Mouse (Mus musculus) liver, embryonic 14.5 days (tissue): Measurements from ENCODE around the gene Rufy4. TPM values are rescaled to one million over a fixed set of nuclear protein-coding genes. Genes with fewer than 3 reads are reported as not detected.

Experiments used
- ATAC-seq: fragments of 200-750 bp; cut with Nextera tagmentation; 2 replicates; pipeline ENCODE4 v1.8.0; 2017; ENCODE audit warnings: moderate number of reproducible peaks, mild to moderate bottlenecking, moderate library complexity; ENCODE audit not compliant: insufficient read depth
- DNase-seq, 3 experiments: peaks; one replicate each; pipeline ENCODE4 v3.0.0-alpha.2; 2012 to 2013; ENCODE audit warnings: low read depth in 3 of 3, low spot score in 3 of 3
- H3K27ac ChIP-seq: fragments of 300-500 bp; sonication (generic); 2 replicates; pipeline ENCODE4 v1.5.1; 2014; ENCODE audit warnings: moderate library complexity, mild to moderate bottlenecking, control low read depth, inconsistent platforms
- H3K27me3 ChIP-seq: fragments of 300-500 bp; sonication (generic); 2 replicates; pipeline ENCODE4 v1.6.1; 2014; ENCODE audit warnings: mild to moderate bottlenecking, low read length, moderate library complexity; ENCODE audit not compliant: control insufficient read depth, insufficient read depth
- H3K36me3 ChIP-seq: fragments of 300-500 bp; sonication (generic); replicated peaks from 2 replicates; pipeline ENCODE4 v1.6.1; 2014; ENCODE audit warnings: low read depth; ENCODE audit not compliant: control insufficient read depth, insufficient read depth
- H3K4me1 ChIP-seq, 2 experiments: fragments of 200-500 bp in 1 of 2; fragments of 300-500 bp in 1 of 2; sonication (generic) in 1 of 2; replicated peaks; 2 replicates each; pipeline ENCODE4 v1.6.1; 2012 to 2014; ENCODE audit warnings: antibody characterized with exemption in 1 of 2, inconsistent platforms in 1 of 2, low read length in 1 of 2; ENCODE audit not compliant: control insufficient read depth in 2 of 2, insufficient read depth in 2 of 2
- H3K4me2 ChIP-seq: fragments of 300-500 bp; sonication (generic); 2 replicates; pipeline ENCODE4 v1.6.1; 2014; ENCODE audit warnings: low read depth, mild to moderate bottlenecking, control low read depth, moderate library complexity
- H3K4me3 ChIP-seq, 2 experiments: fragments of 200-500 bp in 1 of 2; fragments of 300-500 bp in 1 of 2; sonication (generic) in 1 of 2; 2 replicates each; pipeline ENCODE4 v1.5.1; 2012 to 2014; ENCODE audit warnings: low read depth in 2 of 2, low read length in 2 of 2, mild to moderate bottlenecking in 2 of 2, control low read depth in 1 of 2, inconsistent platforms in 1 of 2, moderate library complexity in 1 of 2; ENCODE audit not compliant: insufficient read depth in 1 of 2
- H3K9ac ChIP-seq: fragments of 300-500 bp; sonication (generic); replicated peaks from 2 replicates; pipeline ENCODE4 v1.6.1; 2014; ENCODE audit warnings: mild to moderate bottlenecking, control low read depth, moderate library complexity
- H3K9me3 ChIP-seq: fragments of 300-500 bp; sonication (generic); 2 replicates; pipeline ENCODE4 v1.6.1; 2016; ENCODE audit warnings: low read length, mixed read lengths; ENCODE audit not compliant: control insufficient read depth
- CTCF ChIP-seq: IDR thresholded peaks from 2 replicates; pipeline ENCODE4 v1.5.1; 2016; ENCODE audit warnings: antibody characterized with exemption, low read depth, control low read depth
- EP300 ChIP-seq: IDR thresholded peaks from 2 replicates; pipeline ENCODE4 v1.6.1; 2016; ENCODE audit warnings: antibody characterized with exemption, low read depth
- WGBS: fragments of 180-500 bp; shearing (Covaris S2); extraction: QIAGEN DNeasy Blood & Tissue Kit; methylation state at CpG from one replicate; pipeline ENCODE4 v1.1.7; 2014; ENCODE audit not compliant: insufficient replicate concordance; 5-methylcytosine and 5-hydroxymethylcytosine counted together
- polyA plus RNA-seq, 2 experiments: library from polyadenylated mRNA; depleted of rRNA in 1 of 2; stranded (reverse) in 1 of 2; unstranded in 1 of 2; fragments of >200 nt; fragmentation: Nextera tagmentation in 1 of 2; extraction: Ambion mirVana in 1 of 2; gene quantifications; 2 replicates each; pipeline versions ENCODE4 v1.2.1 to v1.2.3; 2012 to 2014

Rufy4 gene
- 0.02 and 0.09 TPM in 2 replicates for polyA plus RNA-seq (2012; rRNA removed)
- 0.04 TPM in 1 of 2 replicates, not detected in the other for polyA plus RNA-seq (2014; fragmentation: Nextera tagmentation; extraction: Ambion mirVana)

DNA sequence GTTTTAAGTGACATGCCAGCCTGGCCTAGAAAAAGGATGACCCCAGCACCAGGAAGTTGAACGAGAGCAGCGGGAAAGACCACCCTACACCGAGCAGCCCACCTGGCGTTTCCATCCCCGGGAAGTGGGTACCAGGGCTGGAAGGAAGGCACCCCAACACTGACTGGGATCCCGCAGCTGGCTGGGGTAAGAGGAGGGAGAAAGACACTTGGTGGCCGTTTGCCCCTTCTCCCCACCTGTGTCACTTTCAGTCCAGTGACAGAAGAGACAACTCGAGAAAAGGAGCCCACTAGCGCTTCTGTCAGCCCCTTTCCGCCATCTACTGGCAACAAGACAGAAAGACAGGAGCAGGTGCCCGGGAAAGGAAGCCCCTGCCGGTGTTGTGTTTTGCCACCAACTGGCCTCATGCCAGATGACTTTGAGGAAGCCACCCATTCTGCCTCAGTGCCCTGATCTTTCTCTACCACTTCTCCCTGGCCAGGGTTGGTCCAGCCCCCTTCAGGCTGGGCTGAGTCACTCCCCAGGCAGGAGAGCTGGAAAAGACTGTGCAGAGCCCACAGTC is at the start of gene Rufy4:
Gene Rufy4 (plus strand): TSS at position 551 of the 562 bp plus-strand sequence.
- Histone ChIP-seq H3K27me3 (peaks cover 27% of the 10 kb centered on the region), H3K27ac (no peak within 1 kb of the TSS), H3K4me3 (peak within 1 kb of the TSS; percentile 16 to 49)

DNA sequence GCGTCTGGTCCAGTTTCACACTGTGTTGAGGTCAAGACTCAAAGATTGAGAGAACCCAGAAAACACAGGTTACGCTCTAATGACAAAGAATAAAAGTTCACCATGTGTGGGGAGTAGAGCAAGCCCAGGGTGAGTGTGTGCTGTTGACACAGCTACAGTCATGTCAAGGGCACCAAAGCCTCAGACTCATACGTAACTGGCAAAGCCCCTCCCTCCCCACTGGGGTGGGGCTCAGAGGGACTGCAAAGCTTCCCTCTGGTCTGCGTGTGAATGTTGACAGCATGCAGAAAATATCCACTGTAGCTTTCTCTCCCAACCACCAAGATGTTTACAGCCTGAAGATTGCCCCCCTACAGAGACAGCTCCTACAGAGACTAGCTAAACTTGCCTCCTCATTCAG is 49.1 kb upstream of the Rufy4 start:
- H3K27me3 ChIP-seq, result no peaks in the 10 kb centered on the region
- H3K9ac ChIP-seq, result no peak overlapping the region
- 56% methylated on average over 4 of the region's 4 CpGs for WGBS
- no peaks in the 10 kb centered on the region for H3K36me3 ChIP-seq
- ATAC-seq (no peak), DNase-seq (no peak)
- no peaks in the 10 kb centered on the region for H3K9me3 ChIP-seq
- no peaks in the 10 kb centered on the region for H3K4me1 ChIP-seq
- no peak overlapping the region for H3K4me2 ChIP-seq
- TF ChIP-seq EP300, result no peak
- no peak for TF ChIP-seq CTCF
- no peak overlapping the region for H3K4me3 ChIP-seq
- no peak overlapping the region for H3K27ac ChIP-seq

More for the DNA sequence above, at the start of gene Rufy4:
- TF ChIP-seq CTCF (peak; percentile 79), EP300 (no peak)
- no peaks in the 10 kb centered on the region for H3K4me1 ChIP-seq
- H3K9me3 ChIP-seq, result no peaks in the 10 kb centered on the region
- H3K36me3 ChIP-seq, result no peaks in the 10 kb centered on the region
- WGBS, result 2% methylated on average over 12 of the region's 12 CpGs
- no peak within 1 kb of the TSS for H3K9ac ChIP-seq
- H3K4me2 ChIP-seq, result peak within 1 kb of the TSS; percentile 72
- no peak for ATAC-seq
- peak; percentile 17 to 54 (median 33) for DNase-seq

DNA sequence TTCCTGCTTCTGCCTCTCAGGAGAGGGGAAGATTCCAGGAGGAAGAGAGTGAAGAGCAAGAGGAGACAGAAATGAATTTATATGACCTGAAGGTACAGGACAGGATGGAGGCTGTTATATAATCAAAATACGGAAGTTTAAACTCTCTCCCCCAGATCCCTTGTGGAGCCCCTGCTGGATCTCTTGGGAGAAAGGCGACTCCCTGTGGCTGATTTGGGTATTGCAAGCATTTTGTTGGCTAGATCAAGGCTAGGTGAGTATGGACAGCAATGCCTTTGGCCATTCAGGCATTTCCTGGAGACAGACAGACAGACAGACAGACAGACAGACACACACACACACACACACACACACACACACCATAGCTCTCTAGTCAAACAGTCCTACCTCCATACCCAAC is 48.0 kb upstream of the Rufy4 start:
- no peak overlapping the region for H3K9ac ChIP-seq
- TF ChIP-seq CTCF (peak; percentile 82), EP300 (no peak)
- peaks cover 0 to 11% of the 10 kb centered on the region in 2 experiments; a peak in 2 of 4 replicates for H3K4me1 ChIP-seq
- ATAC-seq (no peak), DNase-seq (peak; percentile 41 to 42 (median 41))
- no peaks in the 10 kb centered on the region for H3K27me3 ChIP-seq
- 3% methylated on average over 2 of the region's 2 CpGs for WGBS
- H3K4me3 ChIP-seq, result no peak overlapping the region
- H3K4me2 ChIP-seq, result no peak overlapping the region
- no peak overlapping the region for H3K27ac ChIP-seq
- H3K9me3 ChIP-seq, result no peaks in the 10 kb centered on the region
- no peaks in the 10 kb centered on the region for H3K36me3 ChIP-seq

DNA sequence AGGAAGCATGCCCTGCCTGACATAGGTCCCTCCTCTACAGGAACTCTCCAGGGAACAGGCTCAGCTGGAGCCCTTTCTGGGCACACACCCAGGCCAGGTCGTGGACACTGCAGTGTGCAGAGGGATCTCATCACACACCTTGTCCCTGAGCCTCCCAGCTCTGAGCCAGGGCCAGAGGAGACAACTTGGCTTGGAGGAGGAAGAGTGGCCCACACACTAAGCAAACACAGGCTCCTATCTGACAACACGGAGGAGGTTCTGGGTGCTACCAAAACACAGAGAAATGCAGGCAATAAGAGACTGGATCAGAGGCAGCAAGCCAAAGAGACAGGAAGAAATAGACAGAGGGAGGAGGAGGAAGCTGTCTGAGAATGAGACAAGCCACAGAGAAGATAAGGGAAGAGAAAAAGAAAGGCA is 43.8 kb upstream of the Rufy4 start:
- TF ChIP-seq EP300 (no peak), CTCF (no peak)
- DNase-seq, result no peak
- no peak overlapping the region for H3K4me3 ChIP-seq
- no peak overlapping the region for H3K9ac ChIP-seq
- H3K27me3 ChIP-seq, result no peaks in the 10 kb centered on the region
- ATAC-seq, result no peak
- H3K9me3 ChIP-seq, result no peaks in the 10 kb centered on the region
- WGBS, result 11% methylated on average over 2 of the region's 2 CpGs
- no peaks in the 10 kb centered on the region for H3K36me3 ChIP-seq
- no peak overlapping the region for H3K27ac ChIP-seq
- no peak overlapping the region for H3K4me2 ChIP-seq
- peaks cover 0 to 14% of the 10 kb centered on the region in 2 experiments; a peak in 2 of 4 replicates for H3K4me1 ChIP-seq

DNA sequence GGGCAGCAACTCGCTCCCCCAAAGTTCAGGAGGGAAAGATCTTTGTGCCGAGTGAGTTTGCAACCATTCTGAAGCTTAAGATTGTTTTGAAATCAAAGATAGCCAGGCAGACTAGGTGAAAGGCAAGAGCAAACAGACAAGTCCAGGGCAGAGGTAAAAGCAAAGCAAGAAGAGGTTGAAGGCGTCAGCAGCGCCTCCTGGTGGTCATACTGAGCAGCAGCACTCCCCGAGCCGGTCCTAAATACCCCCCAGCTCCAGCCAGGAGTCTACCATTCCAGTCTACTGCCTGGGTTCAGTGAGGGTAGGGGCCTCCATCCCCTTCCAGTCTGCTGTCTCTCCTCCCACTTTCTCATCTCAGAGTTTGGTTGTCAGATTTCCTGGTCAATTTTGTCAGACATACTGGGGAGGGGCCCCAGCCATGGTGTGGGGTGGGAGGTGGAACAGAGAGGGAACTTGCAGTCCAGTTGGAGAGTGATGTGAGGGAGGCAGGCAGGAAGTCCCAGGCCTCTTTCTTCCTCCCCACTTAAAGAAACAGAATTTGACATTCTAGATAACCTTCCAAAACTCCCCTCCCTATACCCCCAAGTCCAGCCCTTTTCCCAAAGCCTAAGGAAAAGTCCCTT is 42.4 kb upstream of the Rufy4 start:
- Histone ChIP-seq H3K9me3 (no peaks in the 10 kb centered on the region), H3K27ac (no peak overlapping the region), H3K4me2 (no peak overlapping the region), H3K36me3 (no peaks in the 10 kb centered on the region), H3K27me3 (no peaks in the 10 kb centered on the region), H3K4me1 (peaks cover 0 to 14% of the 10 kb centered on the region in 2 experiments; a peak in 2 of 4 replicates), H3K4me3 (no peak overlapping the region), H3K9ac (no peak overlapping the region)
- ATAC-seq (no peak), DNase-seq (peak; percentile 14 to 36 (median 20))
- 10% methylated on average over 6 of the region's 6 CpGs for WGBS
- TF ChIP-seq CTCF, result peak; percentile 92
- TF ChIP-seq EP300, result no peak
